Mouse (Mus musculus) thymus, postnatal 10 days (tissue): ENCODE results near the gene Ankra2.

Experiments used
- DNase-seq, 2 experiments: peaks; one replicate each; pipeline ENCODE4 v3.0.0; 2021; ENCODE audit warnings: low spot score in 2 of 2

The Ankra2 gene

DNA sequence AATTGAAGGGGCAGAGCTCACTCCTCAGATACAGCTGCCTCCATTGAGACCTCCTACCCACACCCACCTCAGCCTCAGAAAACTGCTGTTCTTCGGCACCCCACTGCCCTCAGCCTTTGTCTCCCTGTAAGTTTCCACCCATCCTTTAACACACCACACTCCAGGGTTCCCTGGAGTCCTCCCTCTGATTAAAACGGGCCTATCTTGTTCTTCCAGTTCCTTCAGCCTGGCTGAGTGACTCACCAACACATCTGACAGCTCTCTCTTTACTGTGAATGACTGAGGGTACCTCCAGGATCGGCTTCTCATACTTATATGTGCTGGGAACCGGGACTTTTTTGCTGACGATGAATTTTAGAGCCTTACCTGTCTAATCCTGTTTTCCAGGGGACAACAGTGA lies 33.2 kb downstream of the Ankra2 start:
- no peak for DNase-seq

DNA sequence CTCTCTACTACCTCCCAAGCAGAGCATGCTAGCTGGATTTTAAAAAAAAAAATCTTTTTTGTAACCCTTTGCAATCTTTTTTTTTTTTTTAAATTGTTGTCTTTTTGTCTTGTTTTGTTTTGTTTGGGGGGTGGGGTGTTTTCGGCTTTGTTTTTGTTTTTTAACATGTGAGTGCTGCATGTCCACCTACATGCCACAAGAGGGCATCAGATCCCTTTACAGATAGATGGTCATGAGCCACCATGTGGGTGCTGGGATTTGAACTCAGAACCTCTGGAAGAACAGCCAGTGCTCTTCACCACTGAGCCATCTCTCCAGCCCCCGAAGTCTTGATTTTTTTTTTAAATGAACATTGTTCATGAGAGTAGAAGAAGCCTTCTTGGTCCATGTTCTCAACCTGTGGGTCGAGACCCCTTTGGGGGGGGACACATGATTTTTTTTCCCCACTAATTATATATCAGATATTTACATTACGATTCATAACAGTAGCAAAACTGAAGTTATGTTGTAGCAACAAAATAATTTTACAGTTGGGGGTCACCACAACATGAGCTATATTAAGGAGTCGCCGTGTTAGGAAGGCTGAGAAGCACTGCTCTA lies 35.1 kb downstream of the Ankra2 start:
- no peak for DNase-seq

DNA sequence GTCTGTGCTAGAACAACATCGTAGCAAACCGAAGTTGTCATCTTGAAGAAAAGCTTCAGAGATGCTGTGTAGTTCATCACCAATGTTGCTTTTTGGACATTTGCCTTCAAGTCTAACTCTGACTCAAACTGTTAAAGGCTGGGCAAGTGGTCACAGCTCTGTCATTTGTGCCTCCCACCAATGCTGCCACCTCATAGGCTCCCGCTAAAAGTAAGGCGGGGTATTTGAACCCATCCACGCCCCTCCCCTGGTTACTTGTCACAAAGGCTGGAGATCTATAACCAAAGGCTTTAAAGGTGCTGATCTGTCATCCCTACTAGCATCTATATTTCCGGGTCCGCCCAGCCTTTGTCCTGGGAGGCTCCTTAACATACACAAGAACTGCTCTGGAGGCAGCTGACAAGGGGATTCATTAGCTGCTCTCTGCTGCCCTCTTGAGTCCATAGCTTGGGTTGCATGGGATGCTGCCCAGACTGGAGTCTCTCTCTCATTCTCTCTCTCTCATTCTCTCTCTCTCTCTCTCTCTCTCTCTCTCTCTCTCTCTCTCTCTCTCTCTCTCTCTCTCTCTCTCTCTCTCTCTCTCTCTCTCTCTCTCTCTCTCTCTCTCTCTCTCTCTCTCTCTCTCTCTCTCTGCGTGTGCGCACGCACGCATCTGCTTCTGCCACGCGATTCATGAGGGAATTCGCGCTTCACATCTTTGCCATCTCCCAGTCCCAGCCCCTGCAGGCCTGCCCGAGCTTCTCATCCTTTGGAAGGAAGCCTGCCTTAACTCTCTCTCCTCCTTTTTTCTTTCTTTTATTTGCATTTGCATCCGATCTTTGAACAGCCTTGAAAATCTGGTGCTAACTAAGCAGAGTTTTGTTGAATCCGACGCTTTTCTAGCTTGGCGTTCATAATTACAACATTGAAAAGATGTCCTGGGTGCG lies 36.2 kb downstream of the Ankra2 start:
- peak; percentile 20 to 56 for DNase-seq

DNA sequence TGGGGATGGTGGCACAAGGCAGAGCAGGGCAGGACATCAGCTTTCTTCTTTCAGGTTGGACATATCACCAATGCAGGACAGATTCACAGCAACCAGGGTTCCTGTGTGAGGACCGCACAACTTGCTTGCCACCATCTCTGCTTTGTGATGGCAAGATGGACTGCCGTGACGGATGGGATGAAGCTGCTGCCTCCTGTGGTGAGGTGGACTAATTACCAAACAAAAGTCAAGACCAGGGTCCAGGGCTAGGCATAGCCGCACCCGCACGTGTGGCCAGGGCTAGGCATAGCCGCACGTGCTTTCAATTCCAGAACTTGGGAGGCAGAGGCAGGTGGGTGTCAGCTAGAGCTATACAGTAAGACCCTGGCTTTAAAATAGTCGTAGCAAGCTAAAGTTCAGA lies 42.4 kb downstream of the Ankra2 start:
- DNase-seq, result no peak

DNA sequence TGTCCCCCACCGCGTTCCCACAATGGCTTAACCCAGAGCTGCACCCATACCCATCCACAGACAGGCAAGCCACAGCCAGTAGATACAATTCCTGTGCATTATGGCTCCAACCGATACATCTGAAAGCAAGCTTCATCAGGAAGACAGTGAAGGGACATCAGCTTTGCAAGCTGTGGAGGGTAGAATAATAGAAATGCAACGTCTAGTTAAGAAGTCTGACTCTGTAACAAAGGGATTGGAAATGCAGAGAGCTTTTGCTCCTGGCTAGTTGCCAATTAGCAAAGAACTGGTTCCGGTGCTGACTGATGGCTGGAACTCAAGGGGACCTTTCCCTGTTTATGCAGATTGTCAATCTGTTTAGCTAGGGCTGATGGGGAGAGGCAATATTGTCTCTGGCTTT lies 43.5 kb downstream of the Ankra2 start:
- no peak for DNase-seq

DNA sequence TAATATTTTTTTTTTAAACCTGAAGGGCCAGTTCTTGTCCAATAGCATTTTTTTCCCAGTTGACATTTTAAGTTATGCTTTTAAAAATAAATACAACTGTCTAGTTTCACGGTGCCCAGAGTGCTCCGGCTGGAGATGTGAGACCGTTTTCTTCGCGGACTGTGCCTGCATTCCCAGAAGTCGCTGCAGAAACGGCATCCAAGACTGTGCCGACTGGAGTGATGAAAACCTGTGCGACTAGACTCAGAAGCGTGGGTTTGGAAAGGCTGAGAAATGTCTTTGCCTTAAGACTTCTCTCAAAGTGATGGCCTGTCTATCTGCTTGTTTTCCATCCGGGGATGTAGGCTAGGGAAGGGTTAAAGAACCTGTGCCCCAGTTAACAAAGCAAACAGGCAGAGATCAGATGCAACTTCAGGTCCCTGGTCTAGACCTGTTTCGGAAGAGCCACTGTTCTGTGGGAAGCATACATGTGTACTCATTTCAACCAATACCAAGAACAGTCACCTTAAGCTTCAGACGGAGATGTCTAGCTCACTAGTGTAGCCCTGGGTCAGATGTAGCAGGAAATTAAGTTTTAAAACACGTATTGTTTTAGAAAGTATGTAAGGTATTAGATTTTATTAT lies 44.1 kb downstream of the Ankra2 start:
- DNase-seq, result no peak

DNA sequence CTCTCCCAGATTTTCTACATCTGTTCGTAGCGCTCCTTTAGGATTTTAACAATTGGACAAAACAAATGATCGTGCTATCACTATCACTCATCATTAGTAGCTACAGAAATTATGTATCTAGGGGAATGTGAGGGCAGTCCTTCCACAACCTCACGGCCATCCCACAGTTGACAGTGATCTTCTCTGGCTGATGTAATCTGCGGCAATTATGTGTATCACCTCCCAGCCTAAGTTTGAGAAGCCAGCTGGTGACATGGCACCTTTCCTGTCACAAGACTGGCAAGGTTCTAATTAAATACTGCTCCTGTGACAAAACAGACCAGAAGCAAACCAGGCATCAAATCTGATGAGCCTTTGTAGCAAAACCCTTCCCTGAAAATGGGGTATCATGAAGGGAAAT lies 45.1 kb downstream of the Ankra2 start:
- DNase-seq, result no peak

DNA sequence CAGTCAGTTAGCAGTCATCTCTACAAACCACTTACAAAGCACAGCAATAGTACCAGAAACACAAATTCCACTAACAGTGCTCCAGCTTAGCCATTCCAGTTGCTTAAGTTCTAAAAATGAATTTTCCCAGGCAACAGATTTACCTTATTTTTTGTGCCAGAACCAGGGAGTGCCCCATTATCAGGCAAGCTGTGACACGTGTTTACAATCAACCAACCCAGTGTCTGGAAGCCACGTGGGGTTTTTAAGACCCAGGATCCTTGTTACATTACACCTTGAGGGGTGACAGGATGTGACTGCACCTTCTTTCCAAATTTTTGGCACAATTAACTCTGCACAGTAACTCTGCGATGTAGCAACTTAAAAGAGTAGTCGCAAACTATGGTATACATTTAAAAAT lies 45.9 kb downstream of the Ankra2 start:
- no peak for DNase-seq

DNA sequence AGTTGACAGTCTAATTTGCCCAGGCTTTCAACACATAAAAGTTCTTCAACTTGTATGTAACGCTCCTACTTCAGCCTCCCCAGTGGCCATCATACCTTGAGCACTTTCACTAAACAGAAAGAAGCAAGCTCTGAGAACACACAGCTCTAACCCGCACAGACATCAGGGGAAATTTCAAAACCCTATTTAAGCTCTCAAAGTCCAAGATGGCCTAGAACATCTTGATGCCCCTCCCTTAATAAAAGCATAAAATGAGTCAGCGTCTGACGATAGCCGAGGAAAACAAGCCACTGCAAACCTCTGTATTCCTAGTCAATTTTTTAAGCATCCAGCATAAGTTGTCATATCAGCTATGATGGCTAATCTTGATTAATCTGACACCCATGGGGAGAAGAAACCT lies 48.7 kb downstream of the Ankra2 start:
- no peak for DNase-seq

DNA sequence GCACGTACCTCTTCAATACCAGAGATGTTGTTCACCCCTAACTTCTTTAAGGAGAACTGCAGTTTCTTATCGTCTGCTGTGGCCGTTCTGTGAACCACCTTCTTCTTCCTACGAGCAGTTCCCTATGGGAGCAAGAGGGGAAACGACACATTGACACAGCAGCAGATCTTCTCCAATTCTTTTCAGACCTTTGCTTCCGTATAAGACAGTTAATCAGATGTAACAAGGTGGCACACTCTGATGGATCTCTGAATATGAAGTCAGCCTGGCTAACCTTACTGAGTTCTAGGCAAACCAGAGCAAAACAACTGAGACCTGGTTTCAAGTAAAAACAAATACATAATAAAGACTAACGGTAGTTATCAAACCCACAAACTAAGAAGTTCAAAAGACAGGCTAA lies 50.8 kb downstream of the Ankra2 start:
- DNase-seq, result no peak

DNA sequence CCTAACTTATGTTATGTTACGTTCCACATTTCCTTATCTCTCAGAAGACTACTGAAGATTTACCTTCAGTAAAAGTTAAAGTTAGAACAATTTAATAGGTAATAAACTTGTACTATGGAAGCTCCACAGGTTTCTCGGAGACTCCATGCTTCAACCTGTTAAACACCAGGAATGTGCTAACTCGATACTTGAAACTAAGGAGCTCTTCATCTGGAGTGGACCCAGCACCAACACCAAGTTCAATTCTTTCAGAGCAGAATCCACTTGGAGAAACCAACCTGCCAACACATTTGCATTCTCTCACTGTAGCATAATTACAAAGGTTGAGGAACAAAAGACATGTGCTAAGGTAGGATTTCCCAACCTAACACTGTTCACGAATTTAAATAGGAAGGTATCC lies 52.2 kb downstream of the Ankra2 start:
- DNase-seq, result no peak

DNA sequence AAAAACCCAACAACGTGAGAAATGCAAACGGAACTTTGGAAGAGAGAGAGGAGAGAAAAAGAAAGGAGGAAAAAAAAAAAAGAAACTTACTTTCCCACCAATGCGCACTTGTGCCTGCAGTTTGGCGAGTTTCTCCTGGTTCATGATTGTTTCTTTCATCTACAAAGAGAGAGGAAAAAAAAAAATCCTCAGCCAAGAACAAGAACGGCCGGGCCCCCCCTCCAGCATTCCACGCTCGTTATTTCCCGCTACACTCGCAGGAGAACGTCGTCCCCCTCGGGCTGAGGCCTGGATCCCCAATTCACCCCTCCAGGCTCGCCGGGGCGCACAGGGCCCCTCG lies 53.2 kb downstream of the Ankra2 start:
- no peak for DNase-seq

DNA sequence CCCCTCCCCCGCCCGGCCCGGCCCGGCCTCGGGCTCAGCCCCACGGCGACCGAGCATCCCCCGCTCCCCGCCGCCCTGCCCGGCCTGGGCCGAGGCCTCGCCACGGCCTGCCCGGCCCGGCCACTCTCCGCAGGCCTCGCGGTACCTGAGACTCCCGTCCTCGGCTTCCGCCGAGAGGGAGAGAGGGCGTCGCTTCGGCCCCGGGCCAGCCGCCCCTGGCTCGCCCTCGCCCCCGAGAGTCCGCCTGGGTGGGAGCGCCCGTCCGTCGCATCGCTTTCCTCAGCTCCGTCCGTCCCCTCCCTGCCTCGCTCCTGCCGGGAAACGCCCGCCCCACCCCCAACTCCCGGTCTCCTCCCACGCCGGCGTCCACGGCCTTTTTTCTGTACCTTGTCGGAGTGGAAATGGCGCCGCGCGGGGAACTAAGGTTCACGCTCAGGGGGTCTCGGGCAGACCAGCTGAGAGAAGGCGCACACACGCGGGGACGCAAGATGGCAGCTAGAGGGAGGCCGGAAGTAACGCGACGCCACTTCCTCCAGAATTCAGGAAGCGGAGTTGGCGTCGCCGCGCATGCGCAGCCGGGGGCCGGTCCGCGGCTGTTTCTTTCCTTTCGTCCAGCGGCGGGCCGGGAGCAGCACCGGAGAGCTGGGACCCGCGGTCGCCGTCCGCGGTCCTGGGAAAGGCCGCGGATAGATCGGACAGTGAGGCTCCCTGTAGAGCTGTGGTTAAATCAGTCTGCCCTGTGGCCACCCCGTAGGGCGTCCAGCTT lies 53.8 kb downstream of the Ankra2 start, which contains the start of gene Btf3:
Gene Btf3 (minus strand): TSS at position 527 of the 766 bp plus-strand sequence.
- DNase-seq, result peak; percentile 82 to 89

DNA sequence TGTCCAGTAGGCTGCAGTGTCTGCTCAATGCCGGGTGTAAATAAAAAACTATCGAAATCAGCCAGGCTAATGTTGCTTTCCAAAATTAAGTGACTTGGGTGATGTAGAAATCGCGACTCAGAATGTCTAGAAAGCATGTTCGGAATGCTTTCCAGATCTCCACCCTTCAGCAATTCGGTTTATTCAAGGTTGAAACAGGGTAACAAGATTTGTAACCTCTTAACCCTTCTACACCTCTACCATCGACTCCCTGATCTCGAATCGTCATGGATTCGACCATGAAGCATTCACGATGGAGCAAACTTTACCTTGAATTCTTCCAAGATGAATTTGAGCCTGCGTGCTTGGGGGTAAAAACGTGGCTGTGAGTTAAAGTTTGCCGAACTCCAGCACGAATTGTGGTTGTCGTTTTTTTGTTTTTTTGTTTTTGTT lies 54.4 kb downstream of the Ankra2 start:
- DNase-seq, result no peak

DNA sequence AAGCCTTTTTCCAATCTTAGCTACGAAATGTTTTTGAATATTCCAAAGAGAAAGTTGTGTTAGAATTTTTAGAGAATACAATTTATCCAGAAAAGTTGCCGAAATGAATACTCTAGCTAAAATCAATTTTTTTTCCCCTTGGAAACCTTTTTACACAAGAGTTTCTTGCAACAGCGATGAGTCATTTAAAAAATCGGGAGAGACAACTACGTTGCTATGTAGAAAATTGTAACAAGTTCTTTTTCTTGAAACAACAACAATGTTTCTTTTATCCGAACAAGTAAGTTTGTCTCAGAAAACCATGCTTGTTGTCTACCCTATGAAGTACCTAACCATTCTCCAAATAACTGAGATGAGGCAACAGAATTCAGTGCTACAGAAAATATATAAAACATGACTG lies 55.0 kb downstream of the Ankra2 start:
- no peak for DNase-seq
